Mouse (Mus musculus): ENCODE data around the gene BC107364. TPM values are rescaled to one million over a fixed set of nuclear protein-coding genes. Genes with fewer than 3 reads are reported as not detected.
A peak's percentile ranks its signal among the peaks of the same experiment; 100 is the strongest.
"Not testable (repeated sequence)": the region's sequence is repeated elsewhere in the genome, so short reads cannot be mapped to it uniquely, and the experiment has no call there.

The BC107364 gene
- polyA plus RNA-seq, 1 experiment, result 0.29 TPM

DNA sequence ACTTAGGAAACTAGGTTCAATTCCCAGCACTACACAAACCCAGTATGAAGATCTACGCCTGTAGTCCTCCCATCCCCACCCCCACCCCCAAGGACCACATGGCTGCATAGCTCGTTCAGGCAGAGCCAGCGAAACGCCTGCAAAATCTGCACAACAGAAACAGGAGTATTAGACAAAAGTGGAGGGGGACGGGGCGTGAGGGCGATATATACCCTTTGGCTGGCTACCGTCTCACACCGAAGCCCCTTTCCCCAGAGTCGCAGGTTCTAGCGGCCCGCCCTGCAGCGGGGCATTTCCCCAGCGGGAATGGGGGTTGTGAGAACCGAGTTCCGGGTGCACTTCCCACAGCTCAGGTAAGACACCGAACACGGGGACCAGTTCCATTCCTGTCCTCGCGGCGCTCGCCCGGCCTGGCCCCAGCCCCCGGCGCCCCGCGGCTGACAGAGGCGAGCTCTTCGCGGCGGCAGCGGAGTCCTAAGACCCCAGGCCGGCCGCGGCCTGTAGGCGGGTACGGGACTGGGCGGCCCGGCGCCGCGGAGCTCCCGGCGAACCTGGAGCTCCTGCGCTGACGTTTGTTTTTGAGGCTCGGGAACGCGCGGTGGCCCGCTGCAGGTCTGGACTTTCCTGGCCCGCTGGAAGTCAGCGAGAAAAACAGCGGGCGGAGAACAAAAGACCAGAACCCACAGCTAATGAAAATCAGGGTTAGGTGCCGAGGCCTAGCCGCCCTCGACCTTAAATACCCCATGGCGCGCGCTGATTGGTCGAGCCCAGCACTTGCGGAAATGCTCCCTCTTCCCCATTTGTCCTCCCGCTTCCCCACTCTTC lies 37.8 kb downstream of the BC107364 start:
- DNase-seq (ENCODE audit: low spot score), result peak; percentile 59

DNA sequence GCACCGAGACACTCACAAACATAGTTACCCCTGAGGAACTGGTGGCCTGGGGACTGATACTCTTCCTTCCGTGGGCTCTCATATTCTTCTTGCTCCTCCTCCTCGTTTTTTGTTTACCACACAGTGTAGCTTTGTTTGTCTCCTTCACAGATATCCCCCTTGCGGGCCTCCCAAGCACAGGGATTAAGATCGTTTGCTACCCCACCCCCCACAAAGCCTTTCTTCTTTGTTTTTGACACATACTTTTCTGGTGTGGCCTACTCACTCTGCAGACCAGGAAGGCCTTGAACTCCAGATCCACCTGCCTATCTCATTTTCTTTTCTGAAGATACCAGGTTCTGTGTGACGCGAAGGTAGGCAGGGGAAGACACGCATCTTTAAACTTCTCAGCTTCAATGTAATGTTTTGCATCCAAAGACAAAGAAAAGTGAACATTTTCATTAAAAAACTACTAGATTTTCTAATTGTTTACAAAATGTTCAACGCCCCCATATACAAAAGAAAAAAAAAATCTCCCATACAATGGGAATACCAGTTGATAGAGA lies 38.5 kb downstream of the BC107364 start:
- DNase-seq (ENCODE audit: low spot score), result no peak

DNA sequence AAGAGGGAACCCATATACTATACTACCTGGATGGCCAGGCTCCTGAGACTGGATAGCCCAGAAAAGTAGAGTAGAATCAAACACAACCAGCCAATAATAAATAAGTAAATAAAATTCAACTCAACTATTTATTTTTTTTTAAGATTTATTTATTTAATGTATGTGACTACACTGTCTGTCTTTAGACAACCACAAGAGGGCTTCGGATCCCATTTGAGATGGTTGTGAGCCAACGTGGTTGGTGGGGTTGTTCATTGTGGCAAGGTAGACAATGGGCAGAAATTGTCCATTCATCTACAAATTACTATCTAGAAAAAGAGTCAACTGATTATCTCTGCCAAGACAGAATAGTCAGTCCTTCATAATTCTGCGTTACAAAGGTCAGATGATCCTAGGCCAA lies 40.3 kb downstream of the BC107364 start:
- DNase-seq (ENCODE audit: low spot score), result no peak

DNA sequence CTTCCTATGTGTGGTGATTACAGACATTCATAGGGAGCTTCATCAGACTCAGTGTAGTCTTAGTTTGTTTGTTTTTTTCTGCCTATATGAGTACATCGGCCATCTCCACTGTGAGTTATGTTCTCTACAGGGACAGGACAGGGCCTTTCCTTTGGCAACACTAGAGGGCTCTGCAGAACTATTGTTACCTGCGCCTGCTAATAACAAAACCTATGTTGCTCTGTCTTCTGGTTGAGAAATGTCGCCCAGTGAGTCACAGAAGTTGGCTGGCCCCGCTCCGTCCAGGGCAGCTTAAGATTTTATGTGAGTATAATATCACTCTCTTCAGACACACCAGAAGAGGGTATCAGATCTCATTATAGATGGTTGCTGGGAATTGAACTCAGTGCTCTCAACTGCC lies 41.1 kb downstream of the BC107364 start:
- DNase-seq (ENCODE audit: low spot score), result no peak

DNA sequence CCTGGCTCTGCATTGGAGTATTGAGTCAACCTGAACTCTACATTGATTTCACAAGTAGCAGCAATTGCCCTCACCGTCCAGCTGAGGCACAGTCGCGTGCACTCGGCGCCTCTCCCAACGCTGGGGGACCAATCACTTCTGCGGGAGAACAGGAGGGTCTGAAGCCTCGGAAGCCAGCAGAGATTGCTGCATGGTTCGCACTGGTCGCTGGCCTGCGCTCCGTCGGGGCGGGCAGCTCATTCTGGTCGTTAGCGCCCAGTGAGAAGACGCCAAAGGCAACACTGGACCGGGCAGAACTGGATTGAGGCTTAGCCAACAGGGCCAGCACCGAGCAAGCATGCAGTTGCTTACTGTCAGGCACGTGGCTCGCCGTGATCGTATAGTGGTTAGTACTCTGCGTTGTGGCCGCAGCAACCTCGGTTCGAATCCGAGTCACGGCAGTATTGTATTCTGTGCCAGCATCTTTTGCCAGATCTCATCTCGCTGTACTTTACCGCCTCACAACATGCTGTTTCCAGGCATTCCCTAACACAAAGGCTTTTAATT lies 42.3 kb downstream of the BC107364 start:
- no peak for DNase-seq (ENCODE audit: low spot score)

DNA sequence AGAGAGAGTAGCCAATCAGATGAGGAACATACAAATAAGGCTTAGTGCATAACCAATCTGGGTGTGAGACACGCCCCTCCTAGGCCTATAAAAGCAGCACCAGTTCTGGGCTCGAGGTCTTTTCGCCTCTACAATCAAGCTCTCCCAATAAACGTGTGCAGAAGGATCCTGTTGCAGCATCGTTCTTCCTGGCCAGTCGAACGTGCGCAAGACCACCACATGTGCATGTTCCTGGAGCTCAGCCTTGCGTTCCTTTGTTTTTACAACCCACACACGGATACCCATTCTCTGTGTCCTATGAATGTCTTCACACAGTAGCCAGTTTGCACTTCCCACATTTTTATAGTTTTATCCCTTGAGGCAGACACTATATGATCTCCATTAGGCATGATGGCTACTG lies 44.0 kb downstream of the BC107364 start:
- DNase-seq (ENCODE audit: low spot score), result not testable (repeated sequence)

DNA sequence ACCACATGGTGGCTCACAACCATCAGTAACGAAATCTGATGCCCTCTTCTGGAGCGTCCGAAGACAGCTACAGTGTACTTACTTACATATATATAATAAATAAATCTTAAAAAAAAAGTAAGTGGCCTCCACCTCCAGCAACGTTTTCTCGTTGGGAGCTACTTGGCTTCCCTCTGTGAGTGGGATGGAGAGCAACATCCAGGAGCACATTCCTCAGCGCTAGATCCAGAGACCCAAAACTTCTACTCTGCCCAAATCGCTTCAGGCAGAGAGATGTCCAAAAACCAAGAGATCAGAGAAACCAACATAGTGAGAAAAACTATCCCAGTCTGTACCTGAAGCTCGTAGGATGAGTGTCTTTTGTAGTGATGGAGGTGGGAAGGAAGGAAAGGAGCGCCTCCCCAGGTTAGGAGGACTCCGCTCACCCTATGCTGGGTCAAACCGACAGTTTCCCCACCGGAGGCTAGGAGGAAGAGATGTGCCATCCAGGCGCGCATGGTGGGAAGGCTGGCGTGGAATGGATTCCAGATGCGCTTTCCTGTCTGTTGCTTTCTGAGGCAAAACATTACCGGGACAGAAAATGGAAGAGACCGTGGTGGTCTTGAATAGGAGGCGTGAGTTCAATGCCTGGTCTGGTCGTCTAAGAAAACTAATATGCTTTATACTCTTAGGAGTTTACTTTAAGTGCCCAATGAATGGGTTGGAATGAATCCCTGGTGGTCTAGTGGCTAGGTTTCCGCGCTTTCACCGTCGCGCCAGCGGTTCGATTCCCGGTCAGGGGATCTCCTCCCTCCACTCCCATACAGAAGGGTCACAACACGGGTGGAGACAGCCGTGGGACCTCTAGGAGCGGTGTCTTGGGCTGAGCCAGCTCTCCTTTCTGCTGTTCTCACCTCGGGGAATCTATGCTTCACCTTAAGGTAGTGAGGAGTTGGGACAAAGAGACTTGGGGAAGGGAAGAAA lies 46.3 kb downstream of the BC107364 start:
- DNase-seq (ENCODE audit: low spot score), result no peak

DNA sequence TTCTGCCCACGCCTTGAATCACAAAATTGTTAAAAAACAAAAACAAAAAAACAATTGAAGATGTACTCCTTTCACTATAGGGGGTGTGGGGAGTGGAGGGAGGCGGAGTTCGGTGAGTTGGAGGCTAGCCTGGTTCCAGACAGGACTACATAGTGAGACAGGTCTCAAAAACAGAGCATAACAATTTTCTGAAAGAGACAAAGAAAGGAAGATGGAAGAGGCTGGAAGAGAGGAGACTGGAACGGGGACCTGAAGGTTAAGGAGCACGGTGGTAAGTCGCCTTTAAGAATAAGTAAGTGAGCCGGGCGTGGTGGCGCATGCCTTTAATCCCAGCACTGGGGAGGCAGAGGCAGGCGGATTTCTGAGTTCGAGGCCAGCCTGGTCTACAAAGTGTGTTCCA lies 47.1 kb downstream of the BC107364 start:
- no peak for DNase-seq (ENCODE audit: low spot score)

DNA sequence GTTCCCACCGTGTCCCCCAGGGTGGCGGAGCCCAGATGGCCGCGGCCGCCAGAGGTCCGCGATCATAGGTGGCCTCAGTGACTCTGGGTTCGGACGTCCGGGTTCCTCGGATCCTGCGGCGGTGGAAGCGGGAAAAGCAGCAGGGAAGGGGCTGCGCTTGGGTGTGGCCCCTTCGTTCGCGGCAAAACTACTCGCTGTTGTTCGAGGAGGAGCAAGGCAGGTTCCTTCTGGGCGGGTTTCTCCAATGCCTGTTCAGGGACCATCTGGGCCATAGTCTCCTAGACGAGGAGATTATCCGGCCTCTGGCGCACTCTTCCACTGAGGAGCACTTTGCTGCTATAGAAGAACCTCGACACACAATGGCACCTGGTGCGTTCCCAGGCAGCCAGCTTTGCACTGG lies 47.7 kb downstream of the BC107364 start:
- DNase-seq (ENCODE audit: low spot score), result no peak

DNA sequence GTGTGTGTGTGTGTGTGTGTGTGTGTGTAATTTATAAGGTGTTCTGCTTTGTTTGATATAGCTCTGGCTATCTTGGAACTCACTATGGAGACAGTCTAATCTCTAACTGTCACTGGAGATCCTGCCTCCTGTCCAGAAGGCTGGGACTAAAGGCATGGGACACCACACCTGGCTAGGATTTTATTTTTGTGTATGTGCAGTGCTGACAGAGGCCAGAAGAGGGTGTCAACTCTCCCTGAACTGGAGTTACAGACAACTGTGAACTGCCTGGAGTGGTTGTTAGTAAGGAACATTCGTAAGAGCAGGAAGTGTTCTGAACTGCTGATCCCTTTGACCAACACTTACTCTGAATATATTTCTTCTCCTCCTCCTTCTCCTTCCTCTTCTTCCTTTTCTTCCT lies 49.1 kb downstream of the BC107364 start:
- no peak for DNase-seq (ENCODE audit: low spot score)

DNA sequence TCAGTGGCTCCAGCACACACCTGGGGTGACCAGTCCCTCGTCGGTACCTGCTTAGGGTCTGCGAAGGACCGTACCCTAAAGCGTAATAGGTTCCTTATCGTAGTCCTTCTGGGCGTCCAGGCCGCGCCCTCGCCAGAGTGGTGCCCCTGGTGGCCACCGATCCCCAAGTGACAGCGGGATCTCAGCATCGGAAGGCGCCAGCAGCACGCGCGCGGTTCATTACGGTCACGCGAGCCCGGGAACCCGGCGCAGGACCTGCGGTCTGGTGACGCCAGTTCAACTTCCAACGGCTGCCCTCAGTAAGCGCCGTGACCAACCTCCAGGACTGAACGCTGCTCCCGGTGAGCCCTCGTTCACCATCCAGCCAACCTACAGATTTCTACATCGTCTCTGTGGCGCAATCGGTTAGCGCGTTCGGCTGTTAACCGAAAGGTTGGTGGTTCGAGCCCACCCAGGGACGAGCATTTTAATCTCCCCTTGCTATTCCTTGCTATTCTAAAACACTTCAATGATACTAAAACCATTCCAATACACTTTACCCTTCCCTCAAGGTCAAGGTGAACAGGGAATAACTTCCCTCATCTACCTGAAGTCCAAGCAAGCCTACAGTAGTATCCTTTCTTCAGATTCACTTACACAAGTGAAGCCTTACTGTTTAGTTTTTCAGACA lies 50.1 kb downstream of the BC107364 start:
- no peak for DNase-seq (ENCODE audit: low spot score)

DNA sequence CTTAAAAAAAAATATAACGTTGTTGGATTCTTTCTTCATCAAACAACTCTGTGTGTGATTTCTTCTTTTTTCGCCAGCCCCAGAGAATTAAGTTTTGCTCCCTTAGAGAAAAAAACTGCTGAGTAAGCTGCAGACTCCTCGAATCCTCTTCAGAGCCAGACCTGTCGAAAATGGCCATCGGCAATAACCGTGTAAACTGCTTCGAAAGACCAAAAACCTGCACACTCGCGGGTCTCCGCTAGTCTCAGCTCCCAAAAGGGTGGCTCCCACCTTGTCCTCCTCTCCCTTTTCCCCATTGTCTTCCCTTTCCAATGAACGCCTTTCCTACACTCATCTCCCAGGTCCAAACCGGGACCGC lies 50.7 kb downstream of the BC107364 start:
- no peak for DNase-seq (ENCODE audit: low spot score)

DNA sequence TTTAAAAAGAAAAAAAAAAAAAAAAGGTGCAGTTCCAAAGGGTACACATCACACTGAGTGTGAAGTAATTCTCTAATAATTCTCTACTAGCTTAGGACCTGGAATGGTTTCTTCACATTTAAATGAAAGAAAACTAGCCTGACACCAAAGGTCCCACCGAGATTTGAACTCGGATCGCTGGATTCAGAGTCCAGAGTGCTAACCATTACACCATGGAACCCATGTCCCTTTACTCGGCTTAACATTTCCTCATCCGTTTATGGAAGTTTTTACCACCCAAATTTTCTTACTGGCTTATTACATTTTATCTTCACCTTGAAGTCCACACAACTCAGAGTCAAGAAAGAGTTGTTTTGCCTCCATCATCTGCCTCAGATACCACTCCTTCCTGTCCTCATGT lies 53.2 kb downstream of the BC107364 start:
- DNase-seq (ENCODE audit: low spot score), result no peak

DNA sequence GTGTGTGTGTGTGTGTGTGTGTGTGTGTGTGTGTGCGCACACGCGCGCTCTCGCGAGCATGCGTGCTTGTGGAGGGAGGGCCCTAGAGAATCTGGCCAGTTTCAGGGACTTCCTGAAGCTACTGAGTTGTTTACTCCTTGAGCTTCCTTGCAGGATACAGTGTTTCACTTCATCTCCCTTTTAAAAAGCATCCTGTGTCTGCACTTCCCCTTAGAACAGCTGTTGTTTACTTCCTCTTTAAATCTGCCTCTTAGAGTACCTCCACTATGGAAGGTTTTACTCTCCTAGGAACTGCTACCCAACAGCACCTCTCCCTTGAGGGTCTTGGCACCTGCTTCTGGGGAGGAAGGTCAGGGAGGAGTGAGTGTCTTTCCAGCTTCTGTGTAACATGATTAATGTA lies 55.2 kb downstream of the BC107364 start:
- no peak for DNase-seq (ENCODE audit: low spot score)

DNA sequence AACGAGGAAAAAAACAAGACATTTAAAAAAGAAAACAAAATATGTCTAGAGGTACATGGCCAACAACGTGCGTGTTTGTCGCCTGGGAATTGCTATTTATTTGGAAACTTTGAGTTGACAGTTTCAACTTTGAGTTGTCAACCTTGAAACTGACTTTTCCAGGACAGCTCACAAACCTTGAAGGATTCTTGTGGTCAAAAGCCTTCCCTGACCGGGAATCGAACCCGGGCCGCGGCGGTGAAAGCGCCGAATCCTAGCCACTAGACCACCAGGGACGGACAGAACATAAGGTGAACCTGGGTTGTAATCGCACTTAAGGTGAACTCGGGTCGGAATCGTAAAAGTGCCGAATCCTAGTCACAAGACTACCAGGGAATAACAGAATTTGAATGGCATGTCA lies 64.9 kb downstream of the BC107364 start:
- DNase-seq (ENCODE audit: low spot score), result not testable (repeated sequence)

Other genes with a start within 250 kb of the BC107364 start
- gene Bola1, start 232.6 kb downstream of the BC107364 start, polyA plus RNA-seq (2012; rRNA removed), result 28.1 and 39.1 TPM in 2 replicates
- 0.60 and 0.74 TPM in 2 replicates for gene Hist2h2ab, start 232.4 kb downstream of the BC107364 start, polyA plus RNA-seq (2012; rRNA removed)
- 0.76 and 0.99 TPM in 2 replicates for gene Hist2h2ac, start 231.4 kb downstream of the BC107364 start, polyA plus RNA-seq (2012; rRNA removed)
- 7.7 TPM in 2 replicates for gene Hist2h2be, start 231.2 kb downstream of the BC107364 start, polyA plus RNA-seq (2012; rRNA removed)
- gene Hist2h3c2, start 213.2 kb downstream of the BC107364 start, polyA plus RNA-seq (2012; rRNA removed), result 8.6 and 14.3 TPM in 2 replicates
- 6.9 and 41.2 TPM in 2 replicates for gene Hist2h2aa2, start 212.0 kb downstream of the BC107364 start, polyA plus RNA-seq (2012; rRNA removed)
- gene Hist2h2aa1, start 206.8 kb downstream of the BC107364 start, polyA plus RNA-seq (2012; rRNA removed), result 140 and 149 TPM in 2 replicates
- gene Hist2h3c1, start 205.6 kb downstream of the BC107364 start, polyA plus RNA-seq (2012; rRNA removed), result not detected in 2 replicates
- gene Hist2h4, start 189.0 kb downstream of the BC107364 start, polyA plus RNA-seq (2012; rRNA removed), result 1.4 and 1.6 TPM in 2 replicates
- gene Hist2h3b, start 183.7 kb downstream of the BC107364 start, polyA plus RNA-seq (2012; rRNA removed), result 1.9 and 3.2 TPM in 2 replicates
- 0.69 TPM in 1 of 2 replicates, not detected in the other for gene Hist2h2bb, start 182.6 kb downstream of the BC107364 start, polyA plus RNA-seq (2012; rRNA removed)
- 4.9 and 5.6 TPM in 2 replicates for gene Fcgr1, start 158.3 kb downstream of the BC107364 start, polyA plus RNA-seq (2012; rRNA removed)
- gene Hfe2, start 72.9 kb upstream of the BC107364 start, polyA plus RNA-seq (2012; rRNA removed), result 0.09 and 0.11 TPM in 2 replicates
- gene Txnip, start 105.7 kb upstream of the BC107364 start, polyA plus RNA-seq (2012; rRNA removed), result 712 and 742 TPM in 2 replicates
- not detected in 2 replicates for gene Gm16253, start 124.7 kb upstream of the BC107364 start, polyA plus RNA-seq (2012; rRNA removed)
- 44.4 and 59.0 TPM in 2 replicates for gene Polr3gl, start 141.9 kb upstream of the BC107364 start, polyA plus RNA-seq (2012; rRNA removed)
- 0.70 and 1.1 TPM in 2 replicates for gene Ankrd34a, start 144.3 kb upstream of the BC107364 start, polyA plus RNA-seq (2012; rRNA removed)
- gene Lix1l, start 148.8 kb upstream of the BC107364 start, polyA plus RNA-seq (2012; rRNA removed), result 57.6 and 66.0 TPM in 2 replicates
- gene Rbm8a, start 177.6 kb upstream of the BC107364 start, polyA plus RNA-seq (2012; rRNA removed), result 31.0 and 41.8 TPM in 2 replicates
- 40.6 and 50.2 TPM in 2 replicates for gene Pex11b, start 183.1 kb upstream of the BC107364 start, polyA plus RNA-seq (2012; rRNA removed)
- 0.08 and 0.09 TPM in 2 replicates for gene Gm42957, start 183.2 kb upstream of the BC107364 start, polyA plus RNA-seq (2012; rRNA removed)
- 3.5 and 3.8 TPM in 2 replicates for gene Itga10, start 193.3 kb upstream of the BC107364 start, polyA plus RNA-seq (2012; rRNA removed)
- gene Ankrd35, start 217.8 kb upstream of the BC107364 start, polyA plus RNA-seq (2012; rRNA removed), result 9.5 TPM in 2 replicates
- gene Pias3, start 244.1 kb upstream of the BC107364 start, polyA plus RNA-seq (2012; rRNA removed), result 45.8 and 47.6 TPM in 2 replicates